13 mouse cellular contexts compared by ENCODE assay signal in the genomic region with DNA sequence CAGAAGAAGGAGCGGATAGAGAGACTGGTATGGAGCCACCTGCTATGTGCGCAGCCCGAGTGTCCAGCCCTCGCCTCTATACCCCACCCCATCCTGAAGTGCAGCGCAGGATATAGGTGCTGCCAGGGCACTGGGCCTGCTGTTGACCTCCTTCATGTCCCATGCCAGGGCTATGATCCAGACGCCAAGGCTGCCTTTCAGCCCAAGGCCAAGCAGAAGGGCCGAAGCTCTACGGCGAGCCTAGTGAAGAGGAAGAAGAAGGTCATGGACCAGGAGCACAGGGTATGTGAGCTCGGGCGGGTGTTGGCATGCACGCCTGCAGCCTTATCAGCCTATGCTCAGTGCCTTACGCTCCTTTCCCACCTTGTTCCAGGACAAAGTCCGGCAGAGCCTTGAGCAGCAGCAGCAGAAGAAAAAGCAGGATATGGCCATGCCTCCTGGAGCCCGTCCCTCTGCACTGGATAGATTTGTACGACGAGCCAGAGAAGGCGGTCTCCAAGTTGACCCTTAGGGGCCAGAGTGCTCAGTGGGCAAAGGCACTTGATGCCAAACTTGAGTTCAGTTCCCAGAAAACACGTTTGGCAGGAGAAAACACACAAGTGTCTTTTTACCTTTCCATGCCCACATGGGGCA. TPM values are rescaled to one million over a fixed set of nuclear protein-coding genes. Genes with fewer than 3 reads are reported as not detected.
DNase-seq lines count a peak whose midpoint lies in the region; TF ChIP-seq lines count a peak whose summit lies in the region.
"Had no signal": no experiment of that assay in that cellular context is flagged by ENCODE, and none has a peak within 500 bp of the region (broad histone marks: within the 10 kb centered on the region; RNA-seq: fewer than 3 reads in every experiment).

No protein-coding gene starts in this region.

- no peak for TF ChIP-seq POLR2A in spleen, adult 2 months (IDR thresholded peaks at IDR 0.05; ENCODE audit: low read depth, low read length)

- H3K4me3 ChIP-seq in spleen, adult 2 months (ENCODE audit: extremely low read depth, insufficient read depth, insufficient read length): no peak overlapping the region
- H3K4me3 ChIP-seq: limb, embryonic 15.5 days; lung, embryonic 15.5 days had no signal

- peaks cover 26% of the 10 kb centered on the region for H3K36me3 ChIP-seq in spleen, adult 2 months (ENCODE audit: control insufficient read depth, insufficient read depth, low read length)

- WGBS in spleen, adult 2 months: 92% methylated on average over 19 of the region's 19 CpGs

- peak; percentile 68 to 82 for DNase-seq in adrenal gland, adult (ENCODE audit: inconsistent age in 2 of 2, low spot score in 1 of 2)
- DNase-seq in adrenal gland, postnatal 4 days (ENCODE audit: low spot score in 2 of 2): no peak
- DNase-seq in layer of hippocampus, adult 11-12 months (ENCODE audit: low spot score): peak; percentile 12
- no peak for DNase-seq in layer of hippocampus, adult 9-11 months
- DNase-seq in spleen, adult 2 months (ENCODE audit: low read depth in 1 of 2, low spot score in 2 of 2): no peak
- no peak for DNase-seq in spleen, adult 18-20 months
- peak; percentile 46 for DNase-seq in yolk sac, embryonic 10.5 days (ENCODE audit: low spot score)
- DNase-seq in lung, postnatal 14 days: no peak
- DNase-seq: gastrocnemius, postnatal 10 days; heart, postnatal 36 days; right cerebral cortex, postnatal 25 days had no signal

- no peaks in the 10 kb centered on the region for H3K27me3 ChIP-seq in spleen, adult 2 months (ENCODE audit: control insufficient read depth, insufficient read depth, low read length)
- H3K27me3 ChIP-seq: limb, embryonic 15.5 days; lung, embryonic 15.5 days had no signal

- peaks cover 21% of the 10 kb centered on the region for H3K4me1 ChIP-seq in spleen, adult 2 months (ENCODE audit: control insufficient read depth, insufficient read depth, insufficient read length)

- TF ChIP-seq CTCF in spleen, adult 2 months (IDR thresholded peaks at IDR 0.05; ENCODE audit: extremely low read depth, insufficient read depth, insufficient read length, insufficient replicate concordance): no peak

- peak overlapping the region; percentile 9; the same call in 1 of the 2 replicates for H3K27ac ChIP-seq in spleen, adult 2 months (ENCODE audit: insufficient read depth, low read length)
- H3K27ac ChIP-seq: limb, embryonic 15.5 days; lung, embryonic 15.5 days had no signal

RNA-seq across cellular contexts. Expression of gene B3galt4, which starts 2.3 kb away (rescaled TPM):
- 1 to 10 TPM; 7.1 to 7.2 TPM for total RNA-seq in adrenal gland, postnatal 4 days (2021)
- polyA plus RNA-seq in spleen, adult 2 months (2012; rRNA removed): 18.9 and 20.6 TPM in 2 replicates

RNA-seq across cellular contexts. Expression of gene Vps52, which starts 6.6 kb away (rescaled TPM):
- total RNA-seq in adrenal gland, postnatal 4 days (2021): 10 to 100 TPM; 62.8 to 72.5 TPM
- polyA plus RNA-seq in spleen, adult 2 months (2012; rRNA removed): 58.0 and 73.2 TPM in 2 replicates

RNA-seq across cellular contexts. Expression of gene Rps18, which starts 6.8 kb away (rescaled TPM):
- total RNA-seq in adrenal gland, postnatal 4 days (2021): 1,000 to 10,000 TPM; 1,180 to 1,281 TPM
- polyA plus RNA-seq in spleen, adult 2 months (2012; rRNA removed): 476 and 550 TPM in 2 replicates

RNA-seq across cellular contexts. Expression of gene Wdr46, which starts 8.6 kb away (rescaled TPM):
- 10 to 100 TPM; 35.1 to 35.2 TPM for total RNA-seq in adrenal gland, postnatal 4 days (2021)
- 20.5 and 26.7 TPM in 2 replicates for polyA plus RNA-seq in spleen, adult 2 months (2012; rRNA removed)

RNA-seq across cellular contexts. Expression of gene Pfdn6, which starts 8.9 kb away (rescaled TPM):
- total RNA-seq in adrenal gland, postnatal 4 days (2021): 10 to 100 TPM; 96.5 to 98.1 TPM
- polyA plus RNA-seq in spleen, adult 2 months (2012; rRNA removed): 13.8 and 16.0 TPM in 2 replicates

Comparison
In these comparisons a context has a peak if more than half of its experiments do, and no peak if none do; other contexts are left out.
1. DNase-seq: peak in adrenal gland, adult (2 of 2), layer of hippocampus, adult 11-12 months (single experiment) and yolk sac, embryonic 10.5 days (single experiment); none in adrenal gland, postnatal 4 days (0 of 2), layer of hippocampus, adult 9-11 months (single experiment), spleen, adult 2 months (0 of 2), spleen, adult 18-20 months (0 of 2) and lung, postnatal 14 days (single experiment).